Mouse (Mus musculus): Measurements from ENCODE around the gene Gm49342. TPM values are rescaled to one million over a fixed set of nuclear protein-coding genes. Genes with fewer than 3 reads are reported as not detected.

Gm49342 gene
- polyA plus RNA-seq, 1 experiment: 52.8 TPM

GRCm38 (mm10) chr14:50925111-50925920, 19.0 kb upstream of the Gm49342 start:
- 1% methylated on average over 38 of the region's 38 CpGs for WGBS
- Histone ChIP-seq H3K27me3 (replicated peaks; ENCODE audit: control insufficient read depth, insufficient read depth, low read length) (no peaks in the 10 kb centered on the region), H3K4me1 (ENCODE audit: control insufficient read depth, insufficient read depth, low read length) (peaks cover 8% of the 10 kb centered on the region; the same call in 1 of the 2 replicates), H3K27ac (ENCODE audit: insufficient read depth, low read depth, low read length) (no peak overlapping the region), H3K4me3 (ENCODE audit: insufficient read depth, low read depth, low read length) (peak overlapping the region; percentile 57), H3K36me3 (ENCODE audit: control insufficient read depth, insufficient read depth, low read length) (no peaks in the 10 kb centered on the region; the same call in 1 of the 2 replicates)
- DNase-seq: no peak
- no peak for TF ChIP-seq POLR2A (IDR thresholded peaks at IDR 0.05; ENCODE audit: low read depth, low read length)
- no peak for TF ChIP-seq CTCF (conservative IDR thresholded peaks at IDR 0.05; ENCODE audit: insufficient read depth, insufficient read length, low read depth, low read length)

DNA sequence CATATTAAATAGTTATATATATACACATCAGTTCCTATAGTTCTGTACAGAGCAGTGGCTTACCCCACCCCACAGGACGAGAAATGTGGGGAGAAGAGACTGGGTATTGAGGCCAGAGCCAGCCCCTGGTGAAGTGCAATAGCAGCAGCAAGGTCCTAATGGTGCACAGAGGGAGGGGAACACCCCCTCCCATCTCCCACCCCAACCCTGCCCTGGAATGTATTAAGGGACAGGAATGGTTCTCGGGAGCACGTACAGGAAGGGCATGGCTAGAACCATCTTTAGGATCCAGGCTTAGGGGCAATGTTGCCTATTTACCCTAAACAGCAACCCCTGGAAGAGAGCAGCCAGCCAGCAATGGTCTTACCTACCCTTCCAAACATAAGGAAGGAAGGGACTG, 17.0 kb upstream of the Gm49342 start:
- 72% methylated on average over 3 of the region's 3 CpGs for WGBS
- no peak for TF ChIP-seq POLR2A (IDR thresholded peaks at IDR 0.05; ENCODE audit: low read depth, low read length)
- TF ChIP-seq CTCF (conservative IDR thresholded peaks at IDR 0.05; ENCODE audit: insufficient read depth, insufficient read length, low read depth, low read length): no peak
- no peaks in the 10 kb centered on the region; the same call in 1 of the 2 replicates for H3K36me3 ChIP-seq (ENCODE audit: control insufficient read depth, insufficient read depth, low read length)
- H3K4me1 ChIP-seq (ENCODE audit: control insufficient read depth, insufficient read depth, low read length): peaks cover 11% of the 10 kb centered on the region; the same call in 1 of the 2 replicates
- no peak overlapping the region for H3K4me3 ChIP-seq (ENCODE audit: insufficient read depth, low read depth, low read length)
- no peaks in the 10 kb centered on the region for H3K27me3 ChIP-seq (replicated peaks; ENCODE audit: control insufficient read depth, insufficient read depth, low read length)
- DNase-seq: no peak
- H3K27ac ChIP-seq (ENCODE audit: insufficient read depth, low read depth, low read length): no peak overlapping the region

DNA sequence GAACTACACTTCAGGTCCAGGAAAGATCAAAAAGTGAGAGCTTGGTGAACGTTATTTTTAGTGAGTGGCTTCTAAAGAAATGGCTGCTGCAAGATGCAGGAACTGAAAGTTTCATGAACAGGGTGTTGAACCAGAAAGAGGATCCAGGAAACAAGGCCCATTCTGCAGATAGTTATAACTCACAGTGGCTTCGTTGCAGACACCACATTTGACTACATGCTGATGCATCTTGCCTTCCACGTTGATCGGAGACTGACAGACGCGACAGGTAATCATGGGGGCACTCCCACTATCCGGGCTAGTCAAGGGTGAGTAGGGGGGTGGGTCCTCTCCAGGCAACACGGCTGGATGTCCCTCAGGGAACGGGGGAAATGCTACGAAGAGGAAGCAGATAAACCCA, 14.4 kb upstream of the Gm49342 start:
- 7% methylated on average over 10 of the region's 10 CpGs for WGBS
- peak overlapping the region; percentile 75 for H3K4me3 ChIP-seq (ENCODE audit: insufficient read depth, low read depth, low read length)
- no peak for TF ChIP-seq CTCF (conservative IDR thresholded peaks at IDR 0.05; ENCODE audit: insufficient read depth, insufficient read length, low read depth, low read length)
- no peak for TF ChIP-seq POLR2A (IDR thresholded peaks at IDR 0.05; ENCODE audit: low read depth, low read length)
- H3K36me3 ChIP-seq (ENCODE audit: control insufficient read depth, insufficient read depth, low read length): no peaks in the 10 kb centered on the region; the same call in 1 of the 2 replicates
- H3K27ac ChIP-seq (ENCODE audit: insufficient read depth, low read depth, low read length): peak overlapping the region; percentile 78; the same call in 1 of the 2 replicates
- DNase-seq: peak; percentile 23
- H3K4me1 ChIP-seq (ENCODE audit: control insufficient read depth, insufficient read depth, low read length): peaks cover 11% of the 10 kb centered on the region; the same call in 1 of the 2 replicates
- no peaks in the 10 kb centered on the region for H3K27me3 ChIP-seq (replicated peaks; ENCODE audit: control insufficient read depth, insufficient read depth, low read length)

- Histone ChIP-seq H3K4me3 (ENCODE audit: insufficient read depth, low read depth, low read length) (peak overlapping the region; percentile 75), H3K27me3 (replicated peaks; ENCODE audit: control insufficient read depth, insufficient read depth, low read length) (no peaks in the 10 kb centered on the region), H3K4me1 (ENCODE audit: control insufficient read depth, insufficient read depth, low read length) (peaks cover 11% of the 10 kb centered on the region; the same call in 1 of the 2 replicates), H3K36me3 (ENCODE audit: control insufficient read depth, insufficient read depth, low read length) (no peaks in the 10 kb centered on the region; the same call in 1 of the 2 replicates), H3K27ac (ENCODE audit: insufficient read depth, low read depth, low read length) (peak overlapping the region; percentile 78)
- WGBS: under 1% methylated on average over 38 of the region's 38 CpGs
- TF ChIP-seq POLR2A (IDR thresholded peaks at IDR 0.05; ENCODE audit: low read depth, low read length): no peak
- no peak for TF ChIP-seq CTCF (conservative IDR thresholded peaks at IDR 0.05; ENCODE audit: insufficient read depth, insufficient read length, low read depth, low read length)
- peak; percentile 81 for DNase-seq
Observed at GRCm38 (mm10) chr14:50930377-50930753, 14.0 kb upstream of the Gm49342 start.

DNA sequence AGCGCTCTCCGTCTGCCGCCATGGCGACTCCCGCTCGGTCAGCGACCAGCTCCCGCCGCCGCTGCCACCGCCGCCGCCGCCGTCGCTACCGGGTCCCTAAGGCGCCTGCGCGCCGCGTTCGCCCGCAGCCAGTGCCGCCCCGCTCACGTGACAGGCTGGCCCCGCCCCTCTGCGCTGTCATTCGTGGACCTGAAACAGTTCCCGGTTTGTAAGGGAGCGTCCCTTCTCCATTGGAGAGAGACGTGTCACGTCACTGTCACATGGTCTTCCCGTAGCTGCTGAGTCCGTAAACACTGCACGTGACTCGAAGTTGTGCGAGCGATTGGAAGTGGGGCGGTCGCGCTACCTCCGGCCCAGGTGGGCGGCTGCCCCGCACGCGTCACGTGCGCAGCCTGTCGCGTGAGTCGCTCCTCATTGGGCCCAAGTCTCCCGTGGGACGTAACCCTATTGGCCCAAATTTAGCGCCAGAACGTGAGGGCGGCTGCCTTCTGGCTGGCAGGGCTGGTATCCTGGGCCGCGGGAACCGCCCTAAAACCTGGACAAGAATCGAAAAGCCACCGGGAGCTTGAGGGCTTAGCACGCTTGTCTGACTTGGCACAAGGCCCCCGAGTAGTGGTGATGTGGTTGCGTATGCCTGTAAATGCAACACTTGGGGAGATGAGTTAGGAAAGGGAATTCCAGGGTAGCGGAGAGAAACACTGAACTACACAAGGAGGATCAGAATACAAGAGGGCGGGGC, 13.4 kb upstream of the Gm49342 start, which contains the start of the genes Pip4p1 and Pnp:
Pip4p1 (minus strand) TSS at position 103 of the 739 bp plus-strand sequence.
Pnp (plus strand) TSS at position 329 of the 739 bp plus-strand sequence.
- Histone ChIP-seq H3K27ac (ENCODE audit: insufficient read depth, low read depth, low read length) (peak within 1 kb of the TSS; percentile 78), H3K27me3 (replicated peaks; ENCODE audit: control insufficient read depth, insufficient read depth, low read length) (no peaks in the 10 kb centered on the region), H3K36me3 (ENCODE audit: control insufficient read depth, insufficient read depth, low read length) (no peaks in the 10 kb centered on the region; the same call in 1 of the 2 replicates), H3K4me3 (ENCODE audit: insufficient read depth, low read depth, low read length) (peak within 1 kb of the TSS; percentile 75), H3K4me1 (ENCODE audit: control insufficient read depth, insufficient read depth, low read length) (peaks cover 11% of the 10 kb centered on the region; the same call in 1 of the 2 replicates)
- TF ChIP-seq POLR2A (IDR thresholded peaks at IDR 0.05; ENCODE audit: low read depth, low read length): peak; percentile 19
- TF ChIP-seq CTCF (conservative IDR thresholded peaks at IDR 0.05; ENCODE audit: insufficient read depth, insufficient read length, low read depth, low read length): no peak
- under 1% methylated on average over 65 of the region's 68 CpGs for WGBS
- peak; percentile 100 for DNase-seq

DNA sequence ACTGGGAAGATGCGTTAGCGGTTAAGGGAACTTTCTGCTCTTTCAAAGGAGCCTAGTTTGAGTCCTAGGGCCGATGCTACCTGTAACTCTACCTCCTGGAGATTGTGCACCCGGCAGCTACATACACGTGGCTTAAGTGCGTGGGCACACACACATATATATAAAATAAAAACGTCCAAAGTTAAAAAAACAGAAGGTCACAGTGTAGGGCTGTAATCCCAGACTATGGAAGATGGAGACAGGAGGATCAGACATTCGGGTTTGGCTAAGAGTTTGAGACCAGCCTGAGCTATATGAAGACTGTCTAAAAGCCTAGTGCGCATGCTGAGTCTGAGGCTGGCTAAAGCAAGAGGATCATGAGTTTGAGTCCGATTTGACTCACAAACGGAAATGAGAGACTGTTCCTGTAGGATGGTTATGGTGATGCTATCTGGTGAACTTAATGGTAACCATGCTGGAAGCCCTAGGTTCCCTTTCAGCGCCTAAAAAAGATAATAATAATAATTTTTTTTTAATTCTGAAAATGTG, 12.8 kb upstream of the Gm49342 start:
- DNase-seq: no peak
- WGBS: 10% methylated on average over 12 of the region's 12 CpGs
- Histone ChIP-seq H3K27ac (ENCODE audit: insufficient read depth, low read depth, low read length) (peak overlapping the region; percentile 61), H3K27me3 (replicated peaks; ENCODE audit: control insufficient read depth, insufficient read depth, low read length) (no peaks in the 10 kb centered on the region), H3K4me1 (ENCODE audit: control insufficient read depth, insufficient read depth, low read length) (peaks cover 11% of the 10 kb centered on the region; the same call in 1 of the 2 replicates), H3K4me3 (ENCODE audit: insufficient read depth, low read depth, low read length) (peak overlapping the region; percentile 73), H3K36me3 (ENCODE audit: control insufficient read depth, insufficient read depth, low read length) (no peaks in the 10 kb centered on the region; the same call in 1 of the 2 replicates)
- no peak for TF ChIP-seq CTCF (conservative IDR thresholded peaks at IDR 0.05; ENCODE audit: insufficient read depth, insufficient read length, low read depth, low read length)
- TF ChIP-seq POLR2A (IDR thresholded peaks at IDR 0.05; ENCODE audit: low read depth, low read length): no peak

All from kidney, adult 2 months (tissue).